Mouse (Mus musculus): ENCODE measurements around the gene 1700074P13Rik. TPM values are rescaled to one million over a fixed set of nuclear protein-coding genes. Genes with fewer than 3 reads are reported as not detected.

Gene 1700074P13Rik
- polyA plus RNA-seq, 1 experiment from 2014 or later = not detected

- ATAC-seq (ENCODE audit: low read depth) = no peak
- Histone ChIP-seq H3K36me3 (ENCODE audit: control insufficient read depth, insufficient read depth, low read length) (no peaks in the 10 kb centered on the region), H3K4me2 (ENCODE audit: low read depth, low read length) (no peak overlapping the region), H3K4me1 (ENCODE audit: control insufficient read depth, insufficient read depth, low read length) (no peaks in the 10 kb centered on the region), H3K27ac (replicated peaks; ENCODE audit: low read depth, low read length) (no peak overlapping the region), H3K9me3 (ENCODE audit: control insufficient read depth, low read length) (no peaks in the 10 kb centered on the region), H3K4me3 (ENCODE audit: low read depth, low read length) (no peak overlapping the region), H3K9ac (ENCODE audit: low read depth, low read length) (no peak overlapping the region), H3K27me3 (replicated peaks; ENCODE audit: control insufficient read depth, insufficient read depth, low read length) (no peaks in the 10 kb centered on the region)
- no peak for DNase-seq (ENCODE audit: low spot score)
- WGBS = 56% methylated on average over 1 of the region's 1 CpGs
Measured at GRCm38 (mm10) chr6:40890973-40891372, 49.4 kb downstream of the 1700074P13Rik start.

DNA sequence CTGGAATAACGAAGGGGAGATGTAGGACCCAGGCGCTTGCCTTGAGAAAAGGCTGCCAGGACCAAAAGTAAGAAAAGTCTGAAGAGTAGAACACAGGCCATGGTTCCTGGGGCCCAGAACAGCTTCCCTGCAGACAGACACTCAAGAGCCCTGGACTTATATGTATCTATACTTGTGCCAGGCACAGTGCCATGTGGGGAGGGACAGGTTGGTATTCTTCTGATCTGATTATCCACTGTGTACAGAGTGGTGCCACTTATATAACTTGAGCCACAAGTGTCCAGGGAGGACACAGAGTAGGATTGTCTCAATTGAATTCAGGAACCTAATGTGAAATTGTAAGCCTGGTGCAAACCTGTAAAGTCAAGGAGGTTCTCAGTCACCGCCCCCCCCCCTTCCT is 53.0 kb downstream of the 1700074P13Rik start, which contains the start of gene Moxd2:
TSS of gene Moxd2 (minus strand) at position 101 of the 400 bp plus-strand sequence.
- H3K36me3 ChIP-seq (ENCODE audit: control insufficient read depth, insufficient read depth, low read length) = no peaks in the 10 kb centered on the region
- H3K4me3 ChIP-seq (ENCODE audit: low read depth, low read length) = no peak within 1 kb of the TSS
- no peaks in the 10 kb centered on the region for H3K27me3 ChIP-seq (replicated peaks; ENCODE audit: control insufficient read depth, insufficient read depth, low read length)
- ATAC-seq (ENCODE audit: low read depth) = no peak
- H3K9ac ChIP-seq (ENCODE audit: low read depth, low read length) = no peak within 1 kb of the TSS
- no peak within 1 kb of the TSS for H3K27ac ChIP-seq (replicated peaks; ENCODE audit: low read depth, low read length)
- no peak for DNase-seq (ENCODE audit: low spot score)
- H3K4me2 ChIP-seq (ENCODE audit: low read depth, low read length) = no peak within 1 kb of the TSS
- H3K4me1 ChIP-seq (ENCODE audit: control insufficient read depth, insufficient read depth, low read length) = no peaks in the 10 kb centered on the region
- no peaks in the 10 kb centered on the region for H3K9me3 ChIP-seq (ENCODE audit: control insufficient read depth, low read length)
- WGBS = 85% methylated on average over 3 of the region's 3 CpGs

Other genes starting within 250 kb of the 1700074P13Rik start
- not detected in 2 replicates for gene Moxd2, start 53.1 kb downstream of the 1700074P13Rik start, polyA plus RNA-seq (2014; fragmentation: Nextera tagmentation; extraction: Ambion mirVana)
- not detected in 2 replicates for gene Prss58, start 40.2 kb downstream of the 1700074P13Rik start, polyA plus RNA-seq (2014; fragmentation: Nextera tagmentation; extraction: Ambion mirVana)
- gene Gm4744, start 11.3 kb upstream of the 1700074P13Rik start, polyA plus RNA-seq (2014; fragmentation: Nextera tagmentation; extraction: Ambion mirVana) = not detected in 2 replicates
- gene 1810009J06Rik, start 24.2 kb upstream of the 1700074P13Rik start, polyA plus RNA-seq (2014; fragmentation: Nextera tagmentation; extraction: Ambion mirVana) = not detected in 2 replicates
- gene Gm2663, start 58.9 kb upstream of the 1700074P13Rik start, polyA plus RNA-seq (2014; fragmentation: Nextera tagmentation; extraction: Ambion mirVana) = not detected in 2 replicates
- gene 2210010C04Rik, start 95.0 kb upstream of the 1700074P13Rik start, polyA plus RNA-seq (2014; fragmentation: Nextera tagmentation; extraction: Ambion mirVana) = not detected in 2 replicates

Data from embryonic facial prominence, embryonic 14.5 days (tissue).